Mouse (Mus musculus) WW6 (cell line): ENCODE data around the gene Scyl2.

Experiments used
- DNase-seq: peaks from one replicate; pipeline ENCODE4 v3.0.0-alpha.2; 2013; ENCODE audit warnings: low read depth, low spot score

Gene Scyl2

DNA sequence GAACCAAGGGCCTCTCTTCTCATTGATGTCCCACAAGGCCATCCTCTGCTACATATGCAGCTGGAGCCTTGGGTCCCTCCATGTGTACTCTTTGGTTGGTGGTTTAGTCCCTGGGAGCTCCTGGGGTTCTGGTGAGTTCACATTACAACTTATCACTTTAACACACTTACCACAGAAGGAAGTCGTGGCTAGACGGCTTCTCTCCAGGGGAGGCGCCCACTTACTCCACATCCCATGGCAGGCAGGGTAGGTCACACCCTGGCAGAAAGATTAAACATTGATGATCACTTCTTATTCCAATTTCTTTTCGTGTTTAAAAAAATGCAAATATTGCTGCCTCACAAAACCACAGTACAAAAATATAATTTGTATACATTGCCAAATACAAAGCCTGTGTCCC lies 88.8 kb downstream of the Scyl2 start:
- DNase-seq = no peak

DNA sequence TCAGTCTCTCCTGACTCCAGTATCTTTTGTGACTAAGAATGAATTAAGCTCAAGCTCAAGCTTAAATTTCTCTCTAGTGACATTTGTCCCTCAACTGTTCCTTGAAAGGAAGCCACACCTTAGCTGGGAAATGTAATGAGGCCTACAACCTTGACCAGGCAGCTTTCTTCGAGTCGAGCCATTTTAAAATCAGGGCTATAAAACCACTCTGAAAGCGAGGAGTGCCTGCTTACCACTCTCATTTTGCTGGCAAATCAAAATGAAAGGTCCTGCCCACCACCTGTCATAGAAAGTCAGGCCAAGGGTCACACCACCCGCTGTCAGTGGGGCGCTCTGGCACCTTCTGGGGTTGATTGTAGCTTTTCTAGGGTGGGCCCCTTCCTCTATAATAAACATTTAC lies 90.2 kb downstream of the Scyl2 start:
- no peak for DNase-seq

DNA sequence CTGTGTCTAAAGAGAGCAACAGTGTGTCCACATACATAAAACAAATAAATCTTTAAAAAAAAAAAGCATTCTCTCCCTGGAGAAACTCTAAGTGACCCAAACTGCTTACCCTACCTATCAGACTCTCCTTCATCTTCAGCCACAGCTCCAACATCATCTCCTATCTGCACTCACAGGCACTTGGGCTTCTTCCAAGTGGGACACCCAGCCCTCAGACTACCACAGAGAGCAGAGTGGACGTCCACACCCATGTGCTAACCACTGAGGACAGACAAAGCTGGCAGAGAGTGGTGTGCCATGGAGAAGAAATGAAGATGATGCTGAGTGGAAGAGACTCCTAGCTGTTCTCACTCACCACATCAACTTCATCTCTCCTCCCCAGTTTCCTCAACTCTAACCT lies 90.6 kb downstream of the Scyl2 start:
- no peak for DNase-seq

DNA sequence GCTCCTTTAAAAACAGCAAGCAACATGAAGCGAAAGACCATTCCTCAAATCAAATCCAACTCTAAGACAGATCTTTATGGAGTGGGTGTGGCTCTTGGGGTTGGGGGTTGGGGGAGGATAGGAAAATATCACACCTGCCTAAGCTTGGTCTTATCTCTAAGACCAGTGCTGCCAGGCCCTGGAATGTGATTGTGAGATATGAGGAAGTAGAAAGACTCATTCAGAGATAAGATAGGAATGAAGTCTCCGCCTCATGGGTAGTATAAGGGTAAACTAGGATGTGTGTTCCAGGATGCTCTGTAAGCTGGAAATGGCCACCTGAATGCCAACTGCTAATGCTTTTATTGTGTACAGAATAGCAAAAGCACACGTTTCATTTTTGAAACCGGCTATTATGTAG lies 91.8 kb downstream of the Scyl2 start:
- DNase-seq = no peak

DNA sequence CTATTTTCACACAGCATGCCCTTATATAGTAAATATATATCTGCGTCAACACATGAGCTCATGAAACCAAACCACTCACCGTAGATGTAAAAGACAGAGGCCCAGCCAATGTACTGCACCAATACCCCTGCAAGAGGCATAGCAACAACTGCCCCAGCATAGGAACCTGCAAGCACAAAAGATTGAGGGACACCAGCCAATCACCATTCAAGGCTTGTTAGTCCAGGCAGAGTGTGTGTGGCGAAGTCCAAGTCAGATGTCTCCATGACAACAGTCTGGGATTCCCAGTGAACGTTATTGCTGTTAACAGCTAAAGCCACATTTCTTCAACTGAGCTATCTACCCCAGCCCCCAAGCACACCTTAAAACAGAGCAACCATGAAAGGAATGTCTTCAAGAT lies 93.3 kb downstream of the Scyl2 start:
- no peak for DNase-seq

DNA sequence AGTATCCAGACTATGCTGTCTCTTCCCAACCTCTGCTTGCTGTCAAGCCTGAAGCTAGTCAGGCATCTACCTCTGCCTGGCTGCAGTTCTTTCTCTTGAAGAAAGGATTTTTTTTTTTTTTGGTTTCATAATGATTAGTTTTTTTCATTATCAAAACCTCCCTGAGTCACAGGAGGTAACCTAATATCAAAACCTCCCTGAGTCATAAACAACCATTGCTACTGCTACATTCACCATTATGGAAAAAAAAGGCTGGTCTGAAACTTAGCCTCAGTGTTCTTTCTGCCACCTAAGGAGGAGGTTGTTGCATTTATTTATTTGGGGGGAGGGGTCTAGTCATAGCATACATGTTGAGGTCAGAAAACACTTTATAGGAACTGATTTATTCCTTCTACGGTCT lies 96.2 kb downstream of the Scyl2 start:
- no peak for DNase-seq
